Mouse (Mus musculus): ENCODE results near the gene Pak4. TPM values are rescaled to one million over a fixed set of nuclear protein-coding genes. Genes with fewer than 3 reads are reported as not detected.
"Not testable (repeated sequence)": the region's sequence is repeated elsewhere in the genome, so short reads cannot be mapped to it uniquely, and the experiment has no call there.

Pak4 gene
- polyA plus RNA-seq, 1 experiment from 2014 or later, result 20.9 TPM

- H3K27ac ChIP-seq, result no peak overlapping the region
- peaks cover 37% of the 10 kb centered on the region for H3K27me3 ChIP-seq (replicated peaks)
- H3K4me3 ChIP-seq, result no peak overlapping the region
- ATAC-seq (replicated peaks), result no peak
- H3K4me2 ChIP-seq, result no peak overlapping the region
- H3K9me3 ChIP-seq, result no peaks in the 10 kb centered on the region
- H3K9ac ChIP-seq, result no peak overlapping the region
- WGBS, result 77% methylated on average over 7 of the region's 7 CpGs
- H3K36me3 ChIP-seq (replicated peaks), result no peaks in the 10 kb centered on the region
- H3K4me1 ChIP-seq, result peaks cover 20% of the 10 kb centered on the region
Observed at GRCm38 (mm10) chr7:28547628-28548027, 50.4 kb downstream of the Pak4 start.

GRCm38 (mm10) chr7:28547154-28547553, 50.8 kb downstream of the Pak4 start, which contains the start of gene Nccrp1:
Gene Nccrp1, minus strand, starts transcription at chr7:28547254.
- Histone ChIP-seq H3K4me2 (peak within 1 kb of the TSS; percentile 68), H3K9me3 (no peaks in the 10 kb centered on the region), H3K4me3 (peak within 1 kb of the TSS; percentile 35), H3K4me1 (peaks cover 20% of the 10 kb centered on the region), H3K9ac (peak within 1 kb of the TSS; percentile 35; the same call in 1 of the 2 replicates), H3K27ac (no peak within 1 kb of the TSS), H3K36me3 (replicated peaks) (no peaks in the 10 kb centered on the region), H3K27me3 (replicated peaks) (peaks cover 37% of the 10 kb centered on the region)
- WGBS, result under 1% methylated on average over 5 of the region's 5 CpGs
- ATAC-seq (replicated peaks), result no peak

GRCm38 (mm10) chr7:28546649-28547048, 51.3 kb downstream of the Pak4 start:
- Histone ChIP-seq H3K27me3 (replicated peaks) (peaks cover 37% of the 10 kb centered on the region), H3K9me3 (no peaks in the 10 kb centered on the region), H3K4me3 (peak overlapping the region; percentile 35), H3K27ac (no peak overlapping the region), H3K9ac (peak overlapping the region; percentile 35; the same call in 1 of the 2 replicates), H3K4me1 (peaks cover 20% of the 10 kb centered on the region), H3K4me2 (peak overlapping the region; percentile 68), H3K36me3 (replicated peaks) (no peaks in the 10 kb centered on the region)
- no peak for ATAC-seq (replicated peaks)
- under 1% methylated on average over 22 of the region's 22 CpGs for WGBS

GRCm38 (mm10) chr7:28545891-28546210, 52.1 kb downstream of the Pak4 start:
- Histone ChIP-seq H3K27ac (no peak overlapping the region), H3K36me3 (replicated peaks) (no peaks in the 10 kb centered on the region), H3K4me1 (peaks cover 20% of the 10 kb centered on the region), H3K4me2 (no peak overlapping the region), H3K9me3 (no peaks in the 10 kb centered on the region), H3K27me3 (replicated peaks) (peaks cover 37% of the 10 kb centered on the region), H3K4me3 (no peak overlapping the region), H3K9ac (no peak overlapping the region)
- no peak for ATAC-seq (replicated peaks)
- 46% methylated on average over 7 of the region's 7 CpGs for WGBS

GRCm38 (mm10) chr7:28545048-28545890, 52.7 kb downstream of the Pak4 start:
- WGBS, result 28% methylated on average over 14 of the region's 14 CpGs
- ATAC-seq (replicated peaks), result 0 out of 2 replicates have a peak, but pooled peaks have one; percentile 24
- H3K4me1 ChIP-seq, result peaks cover 20% of the 10 kb centered on the region
- no peak overlapping the region for H3K27ac ChIP-seq
- H3K4me2 ChIP-seq, result no peak overlapping the region
- peaks cover 37% of the 10 kb centered on the region for H3K27me3 ChIP-seq (replicated peaks)
- H3K9me3 ChIP-seq, result no peaks in the 10 kb centered on the region
- H3K36me3 ChIP-seq (replicated peaks), result no peaks in the 10 kb centered on the region
- no peak overlapping the region for H3K4me3 ChIP-seq
- H3K9ac ChIP-seq, result no peak overlapping the region

- peaks cover 20% of the 10 kb centered on the region for H3K4me1 ChIP-seq
- ATAC-seq (replicated peaks), result 0 out of 2 replicates have a peak, but pooled peaks have one; percentile 59
- WGBS, result 1% methylated on average over 27 of the region's 27 CpGs
- H3K9ac ChIP-seq, result 0 out of 2 replicates have a peak overlapping the region, but pooled peaks have one; percentile 12
- H3K27ac ChIP-seq, result no peak overlapping the region
- peak overlapping the region; percentile 21 for H3K4me3 ChIP-seq
- no peaks in the 10 kb centered on the region for H3K36me3 ChIP-seq (replicated peaks)
- peak overlapping the region; percentile 51 for H3K4me2 ChIP-seq
- H3K27me3 ChIP-seq (replicated peaks), result peaks cover 37% of the 10 kb centered on the region
- H3K9me3 ChIP-seq, result no peaks in the 10 kb centered on the region
Observed at GRCm38 (mm10) chr7:28544051-28544601, 53.9 kb downstream of the Pak4 start.

GRCm38 (mm10) chr7:28540526-28540925, 57.5 kb downstream of the Pak4 start, which contains the start of gene Sycn:
Gene Sycn, plus strand, starts transcription at chr7:28540885.
- Histone ChIP-seq H3K4me2 (no peak within 1 kb of the TSS), H3K9ac (no peak within 1 kb of the TSS), H3K36me3 (replicated peaks) (no peaks in the 10 kb centered on the region), H3K4me1 (peaks cover 7% of the 10 kb centered on the region), H3K27ac (no peak within 1 kb of the TSS), H3K4me3 (no peak within 1 kb of the TSS), H3K27me3 (replicated peaks) (peaks cover 16% of the 10 kb centered on the region), H3K9me3 (no peaks in the 10 kb centered on the region)
- no peak for ATAC-seq (replicated peaks)
- WGBS, result 81% methylated on average over 4 of the region's 4 CpGs

GRCm38 (mm10) chr7:28538886-28539285, 59.1 kb downstream of the Pak4 start:
- not testable (repeated sequence) for H3K36me3 ChIP-seq (replicated peaks); H3K27me3 ChIP-seq (replicated peaks); H3K9me3 ChIP-seq; H3K4me3 ChIP-seq; H3K4me1 ChIP-seq; H3K4me2 ChIP-seq; ATAC-seq (replicated peaks); H3K27ac ChIP-seq; H3K9ac ChIP-seq
- 92% methylated on average over 6 of the region's 6 CpGs for WGBS

- Histone ChIP-seq H3K9me3 (no peaks in the 10 kb centered on the region), H3K4me1 (no peaks in the 10 kb centered on the region), H3K27ac (no peak overlapping the region), H3K4me3 (no peak overlapping the region), H3K36me3 (replicated peaks) (no peaks in the 10 kb centered on the region), H3K27me3 (replicated peaks) (no peaks in the 10 kb centered on the region; the same call in 1 of the 2 replicates), H3K4me2 (no peak overlapping the region), H3K9ac (no peak overlapping the region)
- no peak for ATAC-seq (replicated peaks)
- 76% methylated on average over 8 of the region's 8 CpGs for WGBS
Observed at GRCm38 (mm10) chr7:28532005-28532404, 66.0 kb downstream of the Pak4 start.

- no peak overlapping the region for H3K9ac ChIP-seq
- H3K4me3 ChIP-seq, result no peak overlapping the region
- H3K4me2 ChIP-seq, result no peak overlapping the region
- no peak overlapping the region for H3K27ac ChIP-seq
- H3K9me3 ChIP-seq, result no peaks in the 10 kb centered on the region
- no peaks in the 10 kb centered on the region for H3K36me3 ChIP-seq (replicated peaks)
- no peaks in the 10 kb centered on the region for H3K4me1 ChIP-seq
- 8% methylated on average over 19 of the region's 19 CpGs for WGBS
- no peak for ATAC-seq (replicated peaks)
- H3K27me3 ChIP-seq (replicated peaks), result no peaks in the 10 kb centered on the region; the same call in 1 of the 2 replicates
Observed at GRCm38 (mm10) chr7:28527922-28528719, 69.9 kb downstream of the Pak4 start.

- not testable (repeated sequence) for H3K27ac ChIP-seq; H3K4me3 ChIP-seq; H3K9me3 ChIP-seq; H3K4me1 ChIP-seq; H3K36me3 ChIP-seq (replicated peaks); H3K4me2 ChIP-seq; H3K27me3 ChIP-seq (replicated peaks); ATAC-seq (replicated peaks); H3K9ac ChIP-seq
- 72% methylated on average over 5 of the region's 6 CpGs for WGBS
Observed at GRCm38 (mm10) chr7:28522536-28522935, 75.4 kb downstream of the Pak4 start, which contains the start of gene Ifnl3. Gene Ifnl3, plus strand, starts transcription at chr7:28522836.

GRCm38 (mm10) chr7:28511441-28511840, 86.5 kb downstream of the Pak4 start:
- Histone ChIP-seq H3K36me3 (replicated peaks) (no peaks in the 10 kb centered on the region), H3K4me1 (no peaks in the 10 kb centered on the region), H3K9ac (no peak overlapping the region), H3K27ac (no peak overlapping the region), H3K27me3 (replicated peaks) (no peaks in the 10 kb centered on the region), H3K4me2 (no peak overlapping the region), H3K4me3 (no peak overlapping the region), H3K9me3 (no peaks in the 10 kb centered on the region)
- WGBS, result 72% methylated on average over 8 of the region's 8 CpGs
- no peak for ATAC-seq (replicated peaks)
